Mouse (Mus musculus) induced T-regulatory cell, adult 2 months (primary cell): ENCODE results near the gene Dcakd.
"Not testable (repeated sequence)": the region's sequence is repeated elsewhere in the genome, so short reads cannot be mapped to it uniquely, and the experiment has no call there.

ENCODE experiments used
- DNase-seq: peaks from one replicate; pipeline ENCODE4 v3.0.0-alpha.2; 2012; ENCODE audit warnings: low read depth

Gene Dcakd

GRCm38 (mm10) chr11:102981151-102981890 is 46.8 kb downstream of the Dcakd start:
- no peak for DNase-seq

- DNase-seq: no peak
Observed at GRCm38 (mm10) chr11:102978052-102978666, 50.0 kb downstream of the Dcakd start.

GRCm38 (mm10) chr11:102975966-102976365 is 52.2 kb downstream of the Dcakd start:
- not testable (repeated sequence) for DNase-seq

GRCm38 (mm10) chr11:102972326-102972725 is 55.8 kb downstream of the Dcakd start:
- DNase-seq: no peak

- DNase-seq: no peak
Observed at GRCm38 (mm10) chr11:102971604-102972003, 56.5 kb downstream of the Dcakd start.

- no peak for DNase-seq
Observed at GRCm38 (mm10) chr11:102964547-102965091, 63.5 kb downstream of the Dcakd start.

GRCm38 (mm10) chr11:102963855-102964546 is 64.1 kb downstream of the Dcakd start:
- no peak for DNase-seq

GRCm38 (mm10) chr11:102963246-102963854 is 64.8 kb downstream of the Dcakd start:
- DNase-seq: no peak

- no peak for DNase-seq
Observed at GRCm38 (mm10) chr11:102962861-102963245, 65.3 kb downstream of the Dcakd start.

GRCm38 (mm10) chr11:102961082-102961481 is 67.1 kb downstream of the Dcakd start:
- DNase-seq: peak; percentile 56

- no peak for DNase-seq
Observed at GRCm38 (mm10) chr11:102958870-102959269, 69.3 kb downstream of the Dcakd start.

- DNase-seq: no peak
Observed at GRCm38 (mm10) chr11:102958431-102958830, 69.7 kb downstream of the Dcakd start.

GRCm38 (mm10) chr11:102957692-102958091 is 70.4 kb downstream of the Dcakd start:
- no peak for DNase-seq

GRCm38 (mm10) chr11:102956962-102957614 is 71.0 kb downstream of the Dcakd start:
- DNase-seq: no peak

- DNase-seq: no peak
Observed at GRCm38 (mm10) chr11:102952922-102953321, 75.2 kb downstream of the Dcakd start.

GRCm38 (mm10) chr11:102948043-102948961 is 79.8 kb downstream of the Dcakd start:
- peak; percentile 56 for DNase-seq

GRCm38 (mm10) chr11:102946992-102947343 is 81.2 kb downstream of the Dcakd start:
- no peak for DNase-seq

- peak; percentile 87 for DNase-seq
Observed at GRCm38 (mm10) chr11:102946265-102946991, 81.7 kb downstream of the Dcakd start, which contains the start of gene C1ql1. C1ql1 (minus strand) TSS chr11:102946688.

- DNase-seq: peak; percentile 33
Observed at GRCm38 (mm10) chr11:102945306-102946264, 82.5 kb downstream of the Dcakd start.
